Mouse (Mus musculus) hindbrain, embryonic 14.5 days (tissue): ENCODE measurements at regions not wholly inside any gene's neighbourhood (a gene's known extent, or its start where the extent isn't known, plus 50 kb on each side); places are given as distances from the start of the nearest gene placed in this dataset.

Source experiments
- ATAC-seq: fragments of 200-750 bp; cut with Nextera tagmentation; 2 replicates; pipeline ENCODE4 v1.8.0; 2017; ENCODE audit warnings: moderate number of reproducible peaks, mild to moderate bottlenecking, moderate TSS enrichment, moderate library complexity; ENCODE audit not compliant: low FRiP score
- DNase-seq: peaks from one replicate; pipeline ENCODE4 v3.0.0-alpha.2; 2015; ENCODE audit warnings: low spot score
- H3K27ac ChIP-seq: fragments of 300-500 bp; sonication (generic); 2 replicates; pipeline ENCODE4 v1.5.1; 2014; ENCODE audit warnings: mild to moderate bottlenecking, moderate library complexity
- H3K27me3 ChIP-seq: fragments of 300-500 bp; sonication (generic); 2 replicates; pipeline ENCODE4 v1.6.1; 2014; ENCODE audit warnings: mild to moderate bottlenecking, low read length, mixed read lengths; ENCODE audit not compliant: control insufficient read depth, insufficient read depth
- H3K36me3 ChIP-seq: fragments of 300-500 bp; sonication (generic); replicated peaks from 2 replicates; pipeline ENCODE4 v1.6.1; 2014; ENCODE audit not compliant: control insufficient read depth, insufficient read depth
- H3K4me1 ChIP-seq: fragments of 300-500 bp; sonication (generic); replicated peaks from 2 replicates; pipeline ENCODE4 v1.6.1; 2014; ENCODE audit warnings: antibody characterized with exemption, low read length, mixed read lengths; ENCODE audit not compliant: control insufficient read depth, insufficient read depth
- H3K4me2 ChIP-seq: fragments of 300-500 bp; sonication (generic); replicated peaks from 2 replicates; pipeline ENCODE4 v1.6.1; 2014; ENCODE audit warnings: mild to moderate bottlenecking, moderate library complexity
- H3K4me3 ChIP-seq: fragments of 300-500 bp; sonication (generic); replicated peaks from 2 replicates; pipeline ENCODE4 v1.5.1; 2014; ENCODE audit warnings: mild to moderate bottlenecking, low read length
- H3K9ac ChIP-seq: fragments of 300-500 bp; sonication (generic); 2 replicates; pipeline ENCODE4 v1.6.1; 2014
- H3K9me3 ChIP-seq: fragments of 300-500 bp; sonication (generic); 2 replicates; pipeline ENCODE4 v1.6.1; 2016; ENCODE audit warnings: low read length; ENCODE audit not compliant: control insufficient read depth
- WGBS: fragments of 180-500 bp; shearing (Covaris S2); extraction: QIAGEN DNeasy Blood & Tissue Kit; methylation state at CpG from one replicate; pipeline ENCODE4 v1.1.7; 2014; 5-methylcytosine and 5-hydroxymethylcytosine counted together

DNA sequence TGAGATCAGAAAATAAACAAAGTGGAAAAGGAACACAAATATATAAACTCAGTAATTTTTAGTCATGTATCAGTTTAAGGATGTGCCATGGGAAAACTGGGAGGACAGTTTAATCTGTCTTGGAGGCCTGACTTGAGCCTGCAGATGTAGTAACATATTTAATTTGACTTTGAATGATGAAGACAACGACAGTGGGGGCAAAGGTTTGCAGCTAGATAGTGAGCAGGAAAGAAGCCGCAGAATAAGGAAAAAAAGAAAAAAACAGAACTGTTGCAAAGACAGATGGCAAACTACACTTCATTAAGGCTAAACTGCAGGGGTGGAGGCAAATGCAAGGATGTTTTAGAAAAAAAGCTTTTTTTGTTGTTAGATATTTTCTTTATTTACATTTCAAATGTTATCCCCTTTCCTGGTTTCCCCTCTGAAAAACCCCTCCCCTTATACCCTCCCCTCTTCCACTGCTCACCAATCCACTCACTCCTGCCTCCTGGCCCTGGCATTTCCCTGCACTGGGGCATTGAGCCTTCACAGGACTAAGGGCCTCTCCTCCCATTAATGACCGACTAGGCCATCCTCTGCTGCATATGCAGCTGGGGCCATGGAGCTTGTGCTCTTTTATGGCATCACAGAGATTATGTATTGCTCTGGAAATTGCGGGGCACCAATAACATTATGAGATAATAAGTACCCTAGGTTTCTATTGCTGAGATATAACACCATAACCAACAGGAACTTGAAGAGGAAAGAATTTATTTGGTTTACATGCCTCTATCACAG is 58.5 kb upstream of the Reg3g start:
- Histone ChIP-seq H3K27ac (no peak overlapping the region), H3K9me3 (no peaks in the 10 kb centered on the region), H3K36me3 (no peaks in the 10 kb centered on the region), H3K4me3 (no peak overlapping the region), H3K4me2 (no peak overlapping the region), H3K27me3 (no peaks in the 10 kb centered on the region), H3K9ac (no peak overlapping the region), H3K4me1 (no peaks in the 10 kb centered on the region)
- no peak for ATAC-seq
- no peak for DNase-seq
- WGBS = 57% methylated on average over 4 of the region's 4 CpGs
